Mouse (Mus musculus): ENCODE data around the gene Gipc2.

DNA sequence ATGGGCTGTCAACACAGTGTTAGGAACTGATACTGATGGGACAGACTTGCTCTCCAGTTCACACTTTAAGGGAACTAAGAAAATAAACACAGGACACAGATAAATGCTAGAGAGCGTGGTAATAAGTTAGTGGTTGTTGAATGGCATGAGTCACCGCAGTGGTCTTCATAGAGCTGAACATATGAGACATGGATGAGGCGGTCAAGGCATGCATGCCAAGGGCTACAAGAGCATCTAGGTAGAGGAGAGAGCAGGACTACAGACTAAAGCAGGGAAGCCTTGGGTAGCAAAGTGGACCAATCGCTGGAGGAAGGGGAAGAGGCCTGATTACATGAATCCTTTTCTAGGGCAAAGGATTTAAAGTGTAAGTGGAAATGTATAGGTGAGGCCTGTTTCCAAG, 41.1 kb upstream of the Gipc2 start:
- TF ChIP-seq CTCF (IDR thresholded peaks at IDR 0.05; ENCODE audit: low read depth, low read length), result no peak
- TF ChIP-seq GATA2 (IDR thresholded peaks at IDR 0.05; ENCODE audit: borderline replicate concordance, low read depth, low read length), result no peak
- TF ChIP-seq GATA1 (IDR thresholded peaks at IDR 0.05; ENCODE audit: borderline replicate concordance, low read length), result no peak
- TF ChIP-seq TAL1 (conservative IDR thresholded peaks at IDR 0.05; ENCODE audit: low read depth, low read length), result no peak

Data from G1E (cell line).